Mouse (Mus musculus): ENCODE measurements at regions not wholly inside any gene's neighbourhood (a gene's known extent, or its start where the extent isn't known, plus 50 kb on each side); places are given as distances from the start of the nearest gene placed in this dataset.

- WGBS = 59% methylated on average over 3 of the region's 3 CpGs
- H3K4me2 ChIP-seq (replicated peaks) = no peak overlapping the region
- H3K4me3 ChIP-seq = no peak overlapping the region
- no peaks in the 10 kb centered on the region for H3K36me3 ChIP-seq
- no peak for ATAC-seq (ENCODE audit: low FRiP score, low read depth)
- H3K9me3 ChIP-seq = no peaks in the 10 kb centered on the region
- no peak overlapping the region for H3K9ac ChIP-seq
- H3K27ac ChIP-seq = no peak overlapping the region
- no peaks in the 10 kb centered on the region for H3K27me3 ChIP-seq (replicated peaks)
- no peaks in the 10 kb centered on the region for H3K4me1 ChIP-seq
Observed at GRCm38 (mm10) chr10:126711758-126712157, 189.4 kb downstream of the Atp23 start.

GRCm38 (mm10) chr10:126709219-126709917 is 191.8 kb downstream of the Atp23 start:
- no peak overlapping the region for H3K27ac ChIP-seq
- no peak overlapping the region for H3K9ac ChIP-seq
- H3K27me3 ChIP-seq (replicated peaks) = no peaks in the 10 kb centered on the region
- H3K4me1 ChIP-seq = no peaks in the 10 kb centered on the region
- no peak for ATAC-seq (ENCODE audit: low FRiP score, low read depth)
- H3K4me3 ChIP-seq = no peak overlapping the region
- WGBS = 76% methylated on average over 14 of the region's 14 CpGs
- H3K4me2 ChIP-seq (replicated peaks) = no peak overlapping the region
- no peaks in the 10 kb centered on the region for H3K9me3 ChIP-seq
- H3K36me3 ChIP-seq = no peaks in the 10 kb centered on the region

DNA sequence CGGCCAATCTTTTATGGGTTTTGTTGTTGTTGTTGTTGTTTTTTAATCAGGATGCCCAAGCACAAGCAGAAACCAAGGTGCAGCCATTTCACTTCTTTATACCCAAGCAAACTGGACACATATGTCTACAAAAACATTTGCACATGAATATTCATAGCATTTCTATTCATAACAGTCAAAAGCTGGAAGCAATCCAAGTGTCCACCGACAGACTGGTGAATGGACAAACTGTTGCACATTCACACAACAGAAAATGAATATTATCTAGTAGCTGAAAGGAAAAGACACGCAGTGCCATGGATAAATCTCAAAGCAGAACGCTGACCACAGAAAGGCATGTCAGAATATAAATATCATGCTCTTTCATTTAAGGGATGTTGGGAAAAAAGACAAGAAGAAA is 192.4 kb downstream of the Atp23 start:
- Histone ChIP-seq H3K4me1 (no peaks in the 10 kb centered on the region), H3K9me3 (no peaks in the 10 kb centered on the region), H3K4me2 (replicated peaks) (no peak overlapping the region), H3K9ac (no peak overlapping the region), H3K27ac (no peak overlapping the region), H3K4me3 (no peak overlapping the region), H3K27me3 (replicated peaks) (no peaks in the 10 kb centered on the region), H3K36me3 (no peaks in the 10 kb centered on the region)
- WGBS = 61% methylated on average over 4 of the region's 4 CpGs
- ATAC-seq (ENCODE audit: low FRiP score, low read depth) = no peak

GRCm38 (mm10) chr10:126708215-126708614 is 192.9 kb downstream of the Atp23 start:
- H3K27me3 ChIP-seq (replicated peaks) = no peaks in the 10 kb centered on the region
- H3K4me1 ChIP-seq = no peaks in the 10 kb centered on the region
- no peak overlapping the region for H3K4me3 ChIP-seq
- no peak overlapping the region for H3K9ac ChIP-seq
- H3K36me3 ChIP-seq = no peaks in the 10 kb centered on the region
- WGBS = 76% methylated on average over 4 of the region's 4 CpGs
- ATAC-seq (ENCODE audit: low FRiP score, low read depth) = no peak
- no peaks in the 10 kb centered on the region for H3K9me3 ChIP-seq
- H3K27ac ChIP-seq = no peak overlapping the region
- no peak overlapping the region for H3K4me2 ChIP-seq (replicated peaks)

DNA sequence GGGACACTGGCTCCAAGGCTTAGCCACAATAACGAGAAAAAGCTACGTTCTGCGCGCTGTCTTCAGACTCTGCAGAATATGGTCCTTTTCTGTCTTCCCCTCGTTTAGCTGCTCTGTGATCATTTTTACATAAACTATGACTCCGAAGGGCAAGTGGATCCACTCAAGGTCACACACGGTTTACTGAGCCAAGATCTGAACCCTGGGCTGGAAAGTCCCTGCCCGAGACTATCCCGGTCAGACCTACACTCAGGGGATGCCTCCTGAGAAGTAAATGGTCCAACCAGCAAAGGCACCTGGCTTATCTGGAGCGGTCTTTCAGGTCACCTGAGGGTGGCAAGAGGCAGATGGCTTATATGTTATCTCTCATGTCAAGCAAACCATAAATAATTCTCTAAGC is 204.1 kb downstream of the Atp23 start:
- no peaks in the 10 kb centered on the region for H3K4me1 ChIP-seq
- H3K27ac ChIP-seq = no peak overlapping the region
- H3K9me3 ChIP-seq = no peaks in the 10 kb centered on the region
- no peak for ATAC-seq (ENCODE audit: low FRiP score, low read depth)
- no peak overlapping the region for H3K4me3 ChIP-seq
- 88% methylated on average over 10 of the region's 10 CpGs for WGBS
- H3K4me2 ChIP-seq (replicated peaks) = no peak overlapping the region
- H3K27me3 ChIP-seq (replicated peaks) = no peaks in the 10 kb centered on the region
- no peak overlapping the region for H3K9ac ChIP-seq
- H3K36me3 ChIP-seq = no peaks in the 10 kb centered on the region

- WGBS = 71% methylated on average over 25 of the region's 25 CpGs
- H3K4me2 ChIP-seq (replicated peaks) = no peak overlapping the region
- no peak for ATAC-seq (ENCODE audit: low FRiP score, low read depth)
- no peaks in the 10 kb centered on the region for H3K9me3 ChIP-seq
- no peak overlapping the region for H3K9ac ChIP-seq
- no peaks in the 10 kb centered on the region for H3K4me1 ChIP-seq
- no peaks in the 10 kb centered on the region for H3K27me3 ChIP-seq (replicated peaks)
- H3K36me3 ChIP-seq = no peaks in the 10 kb centered on the region
- H3K4me3 ChIP-seq = no peak overlapping the region
- no peak overlapping the region for H3K27ac ChIP-seq
Observed at GRCm38 (mm10) chr10:126690914-126691673, 210.1 kb downstream of the Atp23 start.

DNA sequence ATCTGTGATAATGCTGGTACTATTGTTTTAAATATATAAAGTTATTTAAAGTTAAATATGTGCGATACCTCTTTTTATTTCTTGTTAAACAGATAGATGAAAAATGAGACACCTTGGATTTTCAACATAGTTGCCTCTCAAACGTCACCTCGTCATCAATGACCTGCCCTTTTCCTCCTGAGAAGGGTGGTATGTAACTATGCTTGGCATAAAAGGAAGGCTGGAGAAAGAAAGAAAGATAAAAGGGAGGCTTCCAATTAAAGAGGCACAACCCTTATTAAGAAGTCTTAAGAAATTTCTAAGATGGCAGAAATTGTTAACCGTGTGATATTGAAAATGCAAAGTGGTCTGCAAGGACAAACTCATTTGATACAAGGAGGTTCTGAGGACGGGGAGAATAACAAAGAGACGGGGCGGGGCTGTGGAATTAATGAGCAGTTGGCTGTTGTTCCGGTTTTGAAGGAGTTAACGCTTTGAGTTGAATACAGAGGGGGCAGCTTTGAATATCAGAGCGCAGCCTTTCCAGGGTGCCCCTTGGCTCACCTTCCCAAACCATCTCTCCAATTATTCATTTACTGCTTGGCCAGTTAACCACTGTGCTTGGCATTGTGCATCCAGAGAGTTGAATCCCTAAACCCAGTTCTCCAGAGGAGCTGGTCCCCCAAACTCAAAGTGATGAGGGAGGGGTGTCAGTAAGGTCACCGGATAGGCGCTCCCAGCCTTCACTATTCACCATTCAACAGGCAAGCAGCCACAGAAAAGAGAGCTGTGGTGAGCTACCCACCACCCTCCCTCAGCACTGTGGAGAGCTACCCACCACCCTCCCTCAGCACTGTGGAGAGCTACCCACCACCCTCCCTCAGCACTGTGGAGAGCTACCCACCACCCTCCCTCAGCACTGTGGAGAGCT is 220.6 kb downstream of the Atp23 start:
- Histone ChIP-seq H3K4me1 (0 out of 2 replicates have a peak, but pooled peaks cover 3% of the 10 kb centered on the region), H3K27me3 (replicated peaks) (no peaks in the 10 kb centered on the region), H3K9ac (no peak overlapping the region), H3K9me3 (0 out of 2 replicates have a peak, but pooled peaks cover 4% of the 10 kb centered on the region), H3K36me3 (no peaks in the 10 kb centered on the region), H3K4me2 (replicated peaks) (peak overlapping the region; percentile 41), H3K4me3 (no peak overlapping the region), H3K27ac (no peak overlapping the region)
- 10% methylated on average over 12 of the region's 12 CpGs for WGBS
- ATAC-seq (ENCODE audit: low FRiP score, low read depth) = peak; percentile 58; the same call in 1 of the 2 replicates

GRCm38 (mm10) chr10:126679224-126680120 is 221.7 kb downstream of the Atp23 start:
- Histone ChIP-seq H3K4me3 (no peak overlapping the region), H3K36me3 (no peaks in the 10 kb centered on the region), H3K27ac (no peak overlapping the region), H3K9me3 (0 out of 2 replicates have a peak, but pooled peaks cover 4% of the 10 kb centered on the region), H3K27me3 (replicated peaks) (no peaks in the 10 kb centered on the region), H3K9ac (no peak overlapping the region), H3K4me1 (0 out of 2 replicates have a peak, but pooled peaks cover 3% of the 10 kb centered on the region), H3K4me2 (replicated peaks) (peak overlapping the region; percentile 41)
- WGBS = 28% methylated on average over 25 of the region's 25 CpGs
- ATAC-seq (ENCODE audit: low FRiP score, low read depth) = peak; percentile 44; the same call in 1 of the 2 replicates

GRCm38 (mm10) chr10:126673437-126673836 is 227.7 kb downstream of the Atp23 start:
- no peaks in the 10 kb centered on the region for H3K4me1 ChIP-seq
- 68% methylated on average over 5 of the region's 5 CpGs for whole genome bisulfite sequencing
- H3K27me3 ChIP-seq (replicated peaks) = no peaks in the 10 kb centered on the region
- no peaks in the 10 kb centered on the region for H3K36me3 ChIP-seq
- no peak for ATAC-seq (ENCODE audit: low FRiP score, low read depth)
- no peak overlapping the region for H3K27ac ChIP-seq
- no peak overlapping the region for H3K4me2 ChIP-seq (replicated peaks)
- H3K9me3 ChIP-seq = 0 out of 2 replicates have a peak, but pooled peaks cover 4% of the 10 kb centered on the region
- H3K4me3 ChIP-seq = no peak overlapping the region
- no peak overlapping the region for H3K9ac ChIP-seq

GRCm38 (mm10) chr10:126664408-126665083 is 236.6 kb downstream of the Atp23 start:
- Histone ChIP-seq H3K4me1 (no peaks in the 10 kb centered on the region), H3K9ac (no peak overlapping the region), H3K9me3 (no peaks in the 10 kb centered on the region), H3K36me3 (no peaks in the 10 kb centered on the region), H3K27ac (no peak overlapping the region), H3K27me3 (replicated peaks) (no peaks in the 10 kb centered on the region), H3K4me3 (no peak overlapping the region), H3K4me2 (replicated peaks) (no peak overlapping the region)
- no peak for ATAC-seq (ENCODE audit: low FRiP score, low read depth)
- 89% methylated on average over 13 of the region's 13 CpGs for WGBS

DNA sequence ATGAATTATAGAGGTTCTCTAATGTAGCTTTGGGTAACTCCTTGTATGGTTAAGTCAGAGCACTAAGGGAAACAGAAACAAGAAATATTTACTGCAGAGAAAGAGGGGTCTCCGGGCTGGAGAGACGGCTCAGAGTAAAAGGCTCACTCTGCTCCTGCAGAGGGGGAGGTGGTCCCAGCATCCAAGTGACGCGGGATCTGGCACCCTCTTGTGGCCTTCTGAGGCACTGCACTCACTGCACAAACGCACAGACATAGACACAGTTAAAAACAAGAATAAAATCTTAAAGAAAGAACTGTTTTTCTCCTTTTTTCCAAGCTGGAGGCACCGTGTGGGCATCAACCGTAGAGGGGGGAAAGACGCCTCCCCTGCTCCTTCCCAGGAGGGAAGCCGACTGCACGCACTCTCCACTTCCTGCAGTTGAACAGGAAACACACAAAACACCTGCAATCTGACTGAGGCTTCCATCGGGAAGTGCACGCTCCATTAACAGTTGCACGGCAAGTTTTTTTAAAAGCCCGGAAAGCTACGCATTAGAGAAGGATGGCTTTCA is 237.6 kb downstream of the Atp23 start:
- 80% methylated on average over 15 of the region's 15 CpGs for WGBS

More for the DNA sequence above, 237.6 kb downstream of the Atp23 start:
- H3K36me3 ChIP-seq = no peaks in the 10 kb centered on the region
- no peak overlapping the region for H3K4me2 ChIP-seq (replicated peaks)
- no peak for ATAC-seq (ENCODE audit: low FRiP score, low read depth)
- H3K9me3 ChIP-seq = no peaks in the 10 kb centered on the region
- H3K4me3 ChIP-seq = no peak overlapping the region
- no peaks in the 10 kb centered on the region for H3K4me1 ChIP-seq
- no peak overlapping the region for H3K27ac ChIP-seq
- H3K27me3 ChIP-seq (replicated peaks) = no peaks in the 10 kb centered on the region
- H3K9ac ChIP-seq = no peak overlapping the region

All from neural tube, embryonic 12.5 days (tissue).